Mouse (Mus musculus): ENCODE measurements around the gene Snrpn.

GRCm38 (mm10) chr7:59978646-59979045 is 161.4 kb downstream of the Snrpn start:
- TF ChIP-seq CTCF (IDR thresholded peaks at IDR 0.05; ENCODE audit: control insufficient read depth, insufficient read depth, insufficient replicate concordance, low read depth, low read length): no peak
- no peak for TF ChIP-seq POLR2A (IDR thresholded peaks at IDR 0.05; ENCODE audit: control insufficient read depth, low read depth, low read length)
